ENCODE assay signal across 9 mouse cellular contexts in the genomic region with DNA sequence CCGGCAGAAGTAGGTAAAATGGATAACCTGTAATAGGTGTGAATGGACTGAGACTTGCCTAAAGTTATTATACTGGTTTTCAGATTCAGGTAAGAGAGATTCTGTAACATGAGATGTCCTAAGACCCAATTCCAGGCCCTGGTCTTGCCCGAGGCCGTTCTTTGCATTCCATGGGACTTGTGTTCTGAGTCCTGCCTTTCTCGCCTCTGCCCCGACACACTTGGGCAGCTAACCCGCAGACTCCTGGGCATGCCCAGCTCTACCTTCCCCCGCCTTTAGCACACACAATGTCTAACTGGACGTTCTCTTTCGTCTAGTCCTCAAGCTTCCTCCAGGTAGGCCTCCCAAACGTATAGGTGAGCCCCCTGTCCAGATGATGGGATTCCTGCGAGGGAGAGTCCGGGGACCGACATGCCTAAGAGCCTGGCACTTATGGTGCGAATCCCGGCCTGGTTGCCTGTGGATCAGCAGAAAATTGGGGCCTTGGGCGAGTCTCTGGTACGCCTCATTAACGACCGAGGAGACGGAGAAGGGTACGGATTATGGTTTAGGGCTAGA. TPM values are rescaled to one million over a fixed set of nuclear protein-coding genes. Genes with fewer than 3 reads are reported as not detected.
DNase-seq lines count a peak whose midpoint lies in the region; ATAC-seq lines count a peak whose summit lies in the region.
"Had no signal": no experiment of that assay in that cellular context is flagged by ENCODE, and none has a peak within 500 bp of the region (broad histone marks: within the 10 kb centered on the region; RNA-seq: fewer than 3 reads in every experiment).

No protein-coding gene starts in this region.

- intact Hi-C loops in heart, postnatal 36 days (cut with DNase I) = loop anchor here (2.0 kb wide), 1 partner anchor 33 kb away; a partner anchor contains a TSS

- no peaks in the 10 kb centered on the region for H3K27me3 ChIP-seq in heart, embryonic 16.5 days (ENCODE audit: control insufficient read depth, insufficient read depth, low read length)
- no peaks in the 10 kb centered on the region for H3K27me3 ChIP-seq in liver, embryonic 13.5 days
- H3K27me3 ChIP-seq in stomach, embryonic 16.5 days (ENCODE audit: control insufficient read depth, insufficient read depth, low read length) = no peaks in the 10 kb centered on the region

- H3K27ac ChIP-seq in heart, embryonic 16.5 days (ENCODE audit: low read length) = peak overlapping the region; percentile 88
- peak overlapping the region; percentile 81 for H3K27ac ChIP-seq in liver, embryonic 13.5 days
- H3K27ac ChIP-seq in stomach, embryonic 16.5 days (ENCODE audit: low read length) = peak overlapping the region; percentile 85

- no peaks in the 10 kb centered on the region for H3K9me3 ChIP-seq in heart, embryonic 16.5 days (replicated peaks; ENCODE audit: control insufficient read depth, low read length)
- no peaks in the 10 kb centered on the region for H3K9me3 ChIP-seq in liver, embryonic 13.5 days (replicated peaks)
- no peaks in the 10 kb centered on the region for H3K9me3 ChIP-seq in stomach, embryonic 16.5 days (replicated peaks; ENCODE audit: control insufficient read depth, low read length)

- peak; percentile 34 for ATAC-seq in heart, embryonic 16.5 days (replicated peaks; ENCODE audit: extremely low read depth, insufficient read depth, low FRiP score)
- ATAC-seq in liver, embryonic 13.5 days (ENCODE audit: low read depth) = peak; percentile 59
- ATAC-seq in stomach, embryonic 16.5 days (ENCODE audit: insufficient read depth, low FRiP score) = peak; percentile 49

- H3K4me2 ChIP-seq in heart, embryonic 16.5 days (ENCODE audit: low read depth, low read length) = peak overlapping the region; percentile 88
- peak overlapping the region; percentile 85 for H3K4me2 ChIP-seq in liver, embryonic 13.5 days
- peak overlapping the region; percentile 88 for H3K4me2 ChIP-seq in stomach, embryonic 16.5 days (ENCODE audit: low read depth, low read length)

- H3K36me3 ChIP-seq in heart, embryonic 16.5 days (ENCODE audit: control insufficient read depth, insufficient read depth) = no peaks in the 10 kb centered on the region
- peaks cover 18% of the 10 kb centered on the region for H3K36me3 ChIP-seq in liver, embryonic 13.5 days
- H3K36me3 ChIP-seq in stomach, embryonic 16.5 days (ENCODE audit: control insufficient read depth, insufficient read depth, low read length) = no peaks in the 10 kb centered on the region

- WGBS in heart, embryonic 16.5 days = 1% methylated on average over 21 of the region's 21 CpGs
- 2% methylated on average over 21 of the region's 21 CpGs for WGBS in liver, embryonic 13.5 days (ENCODE audit: insufficient replicate concordance)
- WGBS in stomach, embryonic 16.5 days = 1% methylated on average over 21 of the region's 21 CpGs

- H3K4me1 ChIP-seq in heart, embryonic 16.5 days (ENCODE audit: control insufficient read depth, insufficient read depth, low read length) = peaks cover 13% of the 10 kb centered on the region
- peaks cover 44% of the 10 kb centered on the region for H3K4me1 ChIP-seq in liver, embryonic 13.5 days (replicated peaks)
- peaks cover 14% of the 10 kb centered on the region for H3K4me1 ChIP-seq in stomach, embryonic 16.5 days (ENCODE audit: control insufficient read depth, insufficient read depth, low read length)

- no peak for DNase-seq in heart, postnatal 36 days
- peak; percentile 81 for DNase-seq in R1 (ENCODE audit: low read depth, low spot score)
- DNase-seq in gonadal fat pad, adult 2 months (ENCODE audit: low read depth) = peak; percentile 67
- DNase-seq in liver, embryonic 13.5 days = no peak
- no peak for DNase-seq in gastrocnemius, adult 18-20 months (ENCODE audit: low spot score)
- no peak for DNase-seq in thymus, postnatal 25 days

- peak overlapping the region; percentile 99 for H3K4me3 ChIP-seq in heart, embryonic 16.5 days (ENCODE audit: low read length)
- H3K4me3 ChIP-seq in liver, embryonic 13.5 days (replicated peaks) = peak overlapping the region; percentile 97
- H3K4me3 ChIP-seq in stomach, embryonic 16.5 days (replicated peaks; ENCODE audit: low read length) = peak overlapping the region; percentile 97

- peak overlapping the region; percentile 84 for H3K9ac ChIP-seq in heart, embryonic 16.5 days (ENCODE audit: low read length)
- peak overlapping the region; percentile 89 for H3K9ac ChIP-seq in liver, embryonic 13.5 days
- H3K9ac ChIP-seq in stomach, embryonic 16.5 days (ENCODE audit: low read length) = peak overlapping the region; percentile 91

RNA-seq across cellular contexts. Expression of a gene that starts 0.5 kb away (rescaled TPM):
- 111 and 115 TPM in 2 replicates for polyA plus RNA-seq in heart, embryonic 16.5 days (2015; fragmentation: Nextera tagmentation; extraction: Ambion mirVana)
- 10 to 100 TPM; 31.0 to 31.7 TPM for total RNA-seq in heart, postnatal 36 days (2021)
- 87.8 and 111 TPM in 2 replicates for polyA plus RNA-seq in gonadal fat pad, adult 2 months (2012; rRNA removed)
- polyA plus RNA-seq in liver, embryonic 13.5 days (2015; fragmentation: Nextera tagmentation; extraction: Ambion mirVana) = 79.1 and 89.1 TPM in 2 replicates
- polyA plus RNA-seq in stomach, embryonic 16.5 days (2015; fragmentation: Nextera tagmentation; extraction: Ambion mirVana) = 151 and 164 TPM in 2 replicates
- 10 to 100 TPM; 18.1 to 18.6 TPM for total RNA-seq in gastrocnemius, adult 18-20 months (2021)

RNA-seq across cellular contexts. Expression of a gene that starts 34.1 kb away (rescaled TPM):
- 7.3 and 7.5 TPM in 2 replicates for polyA plus RNA-seq in heart, embryonic 16.5 days (2015; fragmentation: Nextera tagmentation; extraction: Ambion mirVana)
- 10 to 100 TPM; 23.7 TPM for total RNA-seq in heart, postnatal 36 days (2021)
- 33.9 and 44.8 TPM in 2 replicates for polyA plus RNA-seq in gonadal fat pad, adult 2 months (2012; rRNA removed)
- polyA plus RNA-seq in liver, embryonic 13.5 days (2015; fragmentation: Nextera tagmentation; extraction: Ambion mirVana) = 3.8 and 3.9 TPM in 2 replicates
- 8.7 and 9.2 TPM in 2 replicates for polyA plus RNA-seq in stomach, embryonic 16.5 days (2015; fragmentation: Nextera tagmentation; extraction: Ambion mirVana)
- 10 to 100 TPM; 14.6 to 15.2 TPM for total RNA-seq in gastrocnemius, adult 18-20 months (2021)

RNA-seq across cellular contexts. Expression of a gene that starts 47.2 kb away (rescaled TPM):
- 0.08 TPM in 1 of 2 replicates, not detected in the other for polyA plus RNA-seq in heart, embryonic 16.5 days (2015; fragmentation: Nextera tagmentation; extraction: Ambion mirVana)
- not detected for total RNA-seq in heart, postnatal 36 days (2021)
- 0.38 and 0.42 TPM in 2 replicates for polyA plus RNA-seq in gonadal fat pad, adult 2 months (2012; rRNA removed)
- polyA plus RNA-seq in liver, embryonic 13.5 days (2015; fragmentation: Nextera tagmentation; extraction: Ambion mirVana) = not detected in 2 replicates
- 0.14 TPM in 1 of 2 replicates, not detected in the other for polyA plus RNA-seq in stomach, embryonic 16.5 days (2015; fragmentation: Nextera tagmentation; extraction: Ambion mirVana)
- not detected for total RNA-seq in gastrocnemius, adult 18-20 months (2021)
- total RNA-seq: adrenal gland, postnatal 36 days had no signal

RNA-seq across cellular contexts. Expression of a gene that starts 47.4 kb away (rescaled TPM):
- polyA plus RNA-seq in heart, embryonic 16.5 days (2015; fragmentation: Nextera tagmentation; extraction: Ambion mirVana) = 0.49 and 0.72 TPM in 2 replicates
- under 1 TPM; 0.68 to 0.83 TPM for total RNA-seq in heart, postnatal 36 days (2021)
- 1.3 and 5.1 TPM in 2 replicates for polyA plus RNA-seq in gonadal fat pad, adult 2 months (2012; rRNA removed)
- 0.02 TPM in 1 of 2 replicates, not detected in the other for polyA plus RNA-seq in liver, embryonic 13.5 days (2015; fragmentation: Nextera tagmentation; extraction: Ambion mirVana)
- 0.63 and 1.1 TPM in 2 replicates for polyA plus RNA-seq in stomach, embryonic 16.5 days (2015; fragmentation: Nextera tagmentation; extraction: Ambion mirVana)
- total RNA-seq in gastrocnemius, adult 18-20 months (2021) = under 1 TPM; 0.41 to 0.69 TPM

Comparison
In these comparisons a context has a peak if more than half of its experiments do, and no peak if none do; other contexts are left out.
1. DNase-seq: peak in R1 (single experiment) and gonadal fat pad, adult 2 months (single experiment); none in heart, postnatal 36 days (0 of 2), liver, embryonic 13.5 days (single experiment), gastrocnemius, adult 18-20 months (single experiment) and thymus, postnatal 25 days (single experiment).
2. Peak in every context shown above with its lines, with median percentiles within 50 percentile points of each other: ATAC-seq, H3K27ac ChIP-seq, H3K4me2 ChIP-seq, H3K4me3 ChIP-seq and H3K9ac ChIP-seq.